Comparison of ENCODE assay signal across 27 mouse cellular contexts in genomic region chr12:8522711-8523110, GRCm38 (mm10). TPM values are rescaled to one million over a fixed set of nuclear protein-coding genes. Genes with fewer than 3 reads are reported as not detected.
A peak's percentile ranks its signal among the peaks of the same experiment; 100 is the strongest.
DNase-seq lines count a peak whose midpoint lies in the region; ATAC-seq and TF ChIP-seq lines count a peak whose summit lies in the region.
"Had no signal": no experiment of that assay in that cellular context is flagged by ENCODE, and none has a peak within 500 bp of the region (broad histone marks: within the 10 kb centered on the region; RNA-seq: fewer than 3 reads in every experiment).

No protein-coding gene starts in this region.

- no peak overlapping the region for H3K4me2 ChIP-seq in forebrain, embryonic 14.5 days (ENCODE audit: low read length)
- H3K4me2 ChIP-seq in forebrain, embryonic 12.5 days, result no peak overlapping the region
- no peak overlapping the region for H3K4me2 ChIP-seq in heart, embryonic 14.5 days (ENCODE audit: low read length)
- H3K4me2 ChIP-seq in lung, postnatal 0 days (replicated peaks; ENCODE audit: low read depth, low read length), result no peak overlapping the region
- H3K4me2 ChIP-seq: embryonic facial prominence, embryonic 12.5 days; hindbrain, embryonic 12.5 days; intestine, embryonic 15.5 days; midbrain, embryonic 15.5 days had no signal

- H3K27ac ChIP-seq in forebrain, embryonic 14.5 days (ENCODE audit: low read depth, low read length), result no peak overlapping the region
- no peak overlapping the region for H3K27ac ChIP-seq in forebrain, embryonic 12.5 days
- H3K27ac ChIP-seq in heart, embryonic 14.5 days (replicated peaks in 1 of 2; ENCODE audit: control insufficient read depth in 1 of 2, insufficient read depth in 1 of 2, low read depth in 2 of 2, low read length in 2 of 2), result peak overlapping the region; percentile 32 to 92; a peak in 2 of 4 replicates
- no peak overlapping the region for H3K27ac ChIP-seq in lung, postnatal 0 days (ENCODE audit: low read length)
- H3K27ac ChIP-seq: embryonic facial prominence, embryonic 12.5 days; hindbrain, embryonic 12.5 days; hindbrain, postnatal 0 days; intestine, embryonic 15.5 days; liver, embryonic 12.5 days; midbrain, embryonic 15.5 days had no signal

- no peak for TF ChIP-seq EP300 in lung, postnatal 0 days (IDR thresholded peaks at IDR 0.05)

- H3K4me3 ChIP-seq in forebrain, embryonic 14.5 days (ENCODE audit: low read depth, low read length), result no peak overlapping the region
- no peak overlapping the region for H3K4me3 ChIP-seq in forebrain, embryonic 12.5 days (replicated peaks)
- H3K4me3 ChIP-seq in heart, embryonic 14.5 days (ENCODE audit: control insufficient read depth in 1 of 2, insufficient read depth in 1 of 2, low read depth in 1 of 2, low read length in 2 of 2), result no peak overlapping the region
- no peak overlapping the region for H3K4me3 ChIP-seq in lung, postnatal 0 days (ENCODE audit: low read depth, low read length)
- H3K4me3 ChIP-seq: embryonic facial prominence, embryonic 12.5 days; hindbrain, embryonic 12.5 days; intestine, embryonic 15.5 days; liver, embryonic 12.5 days; midbrain, embryonic 15.5 days had no signal

- no peaks in the 10 kb centered on the region for H3K36me3 ChIP-seq in forebrain, embryonic 14.5 days (ENCODE audit: control insufficient read depth, insufficient read depth, low read length)
- no peaks in the 10 kb centered on the region for H3K36me3 ChIP-seq in forebrain, embryonic 12.5 days (replicated peaks)
- H3K36me3 ChIP-seq in heart, embryonic 14.5 days (ENCODE audit: control insufficient read depth, insufficient read depth, low read length), result no peaks in the 10 kb centered on the region
- H3K36me3 ChIP-seq in lung, postnatal 0 days (ENCODE audit: insufficient read depth, low read length), result no peaks in the 10 kb centered on the region
- H3K36me3 ChIP-seq: embryonic facial prominence, embryonic 12.5 days; hindbrain, embryonic 12.5 days; intestine, embryonic 15.5 days; liver, embryonic 12.5 days; midbrain, embryonic 15.5 days had no signal

- no peaks in the 10 kb centered on the region for H3K4me1 ChIP-seq in forebrain, embryonic 14.5 days (ENCODE audit: control insufficient read depth, insufficient read depth, low read length)
- H3K4me1 ChIP-seq in forebrain, embryonic 12.5 days, result no peaks in the 10 kb centered on the region
- H3K4me1 ChIP-seq in heart, embryonic 14.5 days (ENCODE audit: control insufficient read depth in 2 of 2, insufficient read depth in 2 of 2, low read length in 2 of 2), result peaks cover 30 to 40% of the 10 kb centered on the region in 2 experiments
- no peaks in the 10 kb centered on the region for H3K4me1 ChIP-seq in lung, postnatal 0 days (ENCODE audit: insufficient read depth, low read depth, low read length)
- H3K4me1 ChIP-seq: hindbrain, embryonic 12.5 days; midbrain, embryonic 15.5 days had no signal

- no peaks in the 10 kb centered on the region for H3K9me3 ChIP-seq in forebrain, embryonic 14.5 days (replicated peaks; ENCODE audit: control insufficient read depth, low read length)
- no peaks in the 10 kb centered on the region for H3K9me3 ChIP-seq in forebrain, embryonic 12.5 days
- no peaks in the 10 kb centered on the region for H3K9me3 ChIP-seq in heart, embryonic 14.5 days (ENCODE audit: control insufficient read depth, low read length)
- no peaks in the 10 kb centered on the region for H3K9me3 ChIP-seq in lung, postnatal 0 days (ENCODE audit: low read length)
- H3K9me3 ChIP-seq: embryonic facial prominence, embryonic 12.5 days; hindbrain, embryonic 12.5 days; intestine, embryonic 15.5 days; liver, embryonic 12.5 days; midbrain, embryonic 15.5 days had no signal

- no peak for TF ChIP-seq CTCF in lung, postnatal 0 days (IDR thresholded peaks at IDR 0.05)

- no peak overlapping the region for H3K9ac ChIP-seq in forebrain, embryonic 14.5 days (ENCODE audit: low read length)
- no peak overlapping the region for H3K9ac ChIP-seq in forebrain, embryonic 12.5 days
- H3K9ac ChIP-seq in heart, embryonic 14.5 days (ENCODE audit: low read length), result no peak overlapping the region
- H3K9ac ChIP-seq in lung, postnatal 0 days (replicated peaks; ENCODE audit: low read depth), result no peak overlapping the region
- H3K9ac ChIP-seq: embryonic facial prominence, embryonic 12.5 days; hindbrain, embryonic 12.5 days; intestine, embryonic 15.5 days; liver, embryonic 12.5 days; liver, postnatal 0 days; midbrain, embryonic 15.5 days had no signal

- peak; percentile 4 for DNase-seq in forebrain, embryonic 14.5 days (ENCODE audit: low spot score)
- no peak for DNase-seq in heart, adult 18-20 months
- DNase-seq in lung, postnatal 0 days (ENCODE audit: low spot score), result peak; percentile 19
- DNase-seq in lung, postnatal 4 days, result no peak
- DNase-seq in frontal cortex, postnatal 14 days (ENCODE audit: low spot score in 2 of 2), result no peak
- DNase-seq: adrenal gland, postnatal 14 days; cerebellum, adult 11-12 months; cerebellum, adult 9-11 months; embryo, embryonic 11 days; kidney, adult 2 months; kidney, postnatal 36 days; liver, postnatal 0 days; lung, postnatal 36 days; right cerebral cortex, postnatal 25 days; spleen, adult 18-20 months; thymus, postnatal 14 days had no signal

- 62% methylated on average over 2 of the region's 2 CpGs for WGBS in forebrain, embryonic 14.5 days
- 57% methylated on average over 2 of the region's 2 CpGs for WGBS in forebrain, embryonic 12.5 days
- WGBS in heart, embryonic 14.5 days, result 57% methylated on average over 2 of the region's 2 CpGs
- 76% methylated on average over 1 of the region's 2 CpGs for WGBS in lung, postnatal 0 days

- no peak for ATAC-seq in forebrain, embryonic 14.5 days
- ATAC-seq in forebrain, embryonic 12.5 days (ENCODE audit: low FRiP score), result no peak
- no peak for ATAC-seq in heart, embryonic 14.5 days (ENCODE audit: insufficient number of reproducible peaks, insufficient read depth, low FRiP score, low read depth)
- no peak for ATAC-seq in lung, postnatal 0 days
- ATAC-seq: forebrain, embryonic 16.5 days; hindbrain, postnatal 0 days; liver, embryonic 12.5 days; liver, postnatal 0 days; midbrain, embryonic 15.5 days; Patski had no signal

- no peaks in the 10 kb centered on the region for H3K27me3 ChIP-seq in forebrain, embryonic 14.5 days (replicated peaks; ENCODE audit: control insufficient read depth, insufficient read depth, low read length)
- H3K27me3 ChIP-seq in forebrain, embryonic 12.5 days, result no peaks in the 10 kb centered on the region
- no peaks in the 10 kb centered on the region for H3K27me3 ChIP-seq in heart, embryonic 14.5 days (ENCODE audit: control insufficient read depth, insufficient read depth, low read length)
- H3K27me3 ChIP-seq in lung, postnatal 0 days (replicated peaks; ENCODE audit: insufficient read depth, low read length), result no peaks in the 10 kb centered on the region
- H3K27me3 ChIP-seq: CH12.LX; embryonic facial prominence, embryonic 12.5 days; hindbrain, embryonic 12.5 days; intestine, embryonic 15.5 days; liver, embryonic 12.5 days; midbrain, embryonic 15.5 days; Patski had no signal

RNA-seq across cellular contexts. Expression of gene Rhob, which starts 22.9 kb away (rescaled TPM):
- polyA plus RNA-seq in forebrain, embryonic 14.5 days (2014; fragmentation: Nextera tagmentation; extraction: Ambion mirVana), result 74.4 and 94.6 TPM in 2 replicates
- polyA plus RNA-seq in forebrain, embryonic 12.5 days (2016; fragmentation: Nextera tagmentation; extraction: Ambion mirVana), result 44.9 and 55.5 TPM in 2 replicates
- 50.6 and 56.1 TPM in 2 replicates for polyA plus RNA-seq in heart, embryonic 14.5 days (2014; fragmentation: Nextera tagmentation; extraction: Ambion mirVana)
- total RNA-seq in heart, adult 18-20 months (2021), result 100 to 1,000 TPM; 165 to 172 TPM
- 77.6 and 77.9 TPM in 2 replicates for polyA plus RNA-seq in lung, postnatal 0 days (2015; fragmentation: Nextera tagmentation; extraction: Ambion mirVana)

Comparison
In these comparisons a context has a peak if more than half of its experiments do, and no peak if none do; other contexts are left out.
1. DNase-seq: peak in forebrain, embryonic 14.5 days (single experiment) and lung, postnatal 0 days (single experiment); none in heart, adult 18-20 months (0 of 2), lung, postnatal 4 days (0 of 2) and frontal cortex, postnatal 14 days (0 of 2).
2. H3K27ac ChIP-seq: peak in heart, embryonic 14.5 days (2 of 2); none in forebrain, embryonic 14.5 days (single experiment), forebrain, embryonic 12.5 days (single experiment) and lung, postnatal 0 days (single experiment).